Mouse (Mus musculus) megakaryocyte, embryonic 14.5 days (primary cell): Measurements from ENCODE around the gene Lgals4.

Experiments
- FLI1 ChIP-seq: IDR thresholded peaks from 2 replicates; pipeline ENCODE4 v1.6.1; 2012; ENCODE audit warnings: low read length, inconsistent platforms, mixed read lengths
- GATA1 ChIP-seq: IDR thresholded peaks from 3 replicates; pipeline ENCODE4 v1.6.1; 2012; ENCODE audit warnings: mixed read lengths, low read length, inconsistent platforms, borderline replicate concordance

GRCm38 (mm10) chr7:28836936-28837335 is 3.3 kb downstream of the Lgals4 start:
- TF ChIP-seq GATA1 (no peak), FLI1 (no peak)
